Mouse (Mus musculus): ENCODE measurements around the gene Wiz. TPM values are rescaled to one million over a fixed set of nuclear protein-coding genes. Genes with fewer than 3 reads are reported as not detected.
A peak's percentile ranks its signal among the peaks of the same experiment; 100 is the strongest.

The Wiz gene
- 24.6 and 24.7 TPM in 2 replicates for polyA plus RNA-seq (2015; fragmentation: Nextera tagmentation; extraction: Ambion mirVana)

DNA sequence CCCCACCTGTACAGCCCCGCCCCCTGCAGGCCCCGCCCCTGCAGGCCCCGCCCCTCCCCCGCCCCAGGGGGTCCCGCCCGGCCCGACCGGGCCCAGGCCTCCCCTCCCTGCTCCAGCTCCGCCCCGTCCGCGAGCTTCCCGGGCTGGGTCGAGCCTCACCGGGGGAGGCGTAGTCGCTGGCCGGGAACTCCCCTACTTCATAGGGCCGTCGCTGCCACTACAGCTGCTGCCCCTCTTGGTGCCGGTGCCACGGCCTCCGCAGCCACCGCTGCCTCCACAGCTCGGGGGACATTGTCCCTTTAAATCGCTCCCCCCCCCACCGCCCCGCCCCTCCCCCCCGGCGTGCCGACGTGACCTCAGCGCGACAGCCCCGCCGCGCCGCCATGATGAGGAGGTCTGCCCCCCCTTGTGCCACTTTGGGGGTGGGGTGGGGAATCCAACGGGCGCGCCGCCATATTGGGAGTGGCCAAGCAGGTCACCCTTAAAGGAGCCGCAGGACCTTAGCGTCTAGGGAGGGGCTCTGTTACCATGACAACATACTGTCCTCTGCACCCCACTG, at the start of gene Wiz:
Gene Wiz, minus strand, starts transcription at position 339 of the 559 bp plus-strand sequence.
- peak within 1 kb of the TSS; percentile 79 for H3K27ac ChIP-seq
- H3K4me2 ChIP-seq (replicated peaks): peak within 1 kb of the TSS; percentile 96
- peaks cover 32% of the 10 kb centered on the region for H3K27me3 ChIP-seq (replicated peaks)
- H3K4me3 ChIP-seq (replicated peaks): peak within 1 kb of the TSS; percentile 73
- ATAC-seq: peak; percentile 92
- 0% methylated on average over 25 of the region's 44 CpGs for WGBS
- no peaks in the 10 kb centered on the region for H3K9me3 ChIP-seq
- H3K36me3 ChIP-seq: no peaks in the 10 kb centered on the region
- peaks cover 9% of the 10 kb centered on the region; the same call in 1 of the 2 replicates for H3K4me1 ChIP-seq (replicated peaks)
- peak within 1 kb of the TSS; percentile 81 for H3K9ac ChIP-seq

DNA sequence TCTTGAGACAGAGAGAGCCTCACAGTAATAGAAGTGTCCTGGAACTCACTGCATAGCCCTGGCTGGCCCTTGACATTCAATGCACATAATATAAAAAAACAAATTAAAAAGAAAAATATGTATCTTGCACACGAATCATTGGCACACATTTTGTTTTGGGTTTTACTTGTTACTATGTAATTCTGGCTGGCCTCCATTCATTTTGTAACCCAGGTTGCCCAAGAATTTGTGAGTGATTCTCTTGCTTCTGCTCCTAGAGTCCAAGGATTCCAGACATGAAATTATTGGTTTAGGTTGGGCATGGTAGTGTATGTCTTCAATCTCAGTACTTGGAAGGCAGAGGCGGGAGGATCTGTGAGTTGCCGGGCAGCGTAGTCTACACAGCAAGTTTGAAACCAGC, 47.9 kb upstream of the Wiz start:
- Histone ChIP-seq H3K4me1 (replicated peaks) (no peaks in the 10 kb centered on the region), H3K9me3 (no peaks in the 10 kb centered on the region), H3K9ac (no peak overlapping the region), H3K27me3 (replicated peaks) (no peaks in the 10 kb centered on the region), H3K36me3 (no peaks in the 10 kb centered on the region), H3K4me3 (replicated peaks) (no peak overlapping the region), H3K27ac (no peak overlapping the region), H3K4me2 (replicated peaks) (no peak overlapping the region)
- WGBS: 89% methylated on average over 4 of the region's 4 CpGs
- ATAC-seq: no peak

DNA sequence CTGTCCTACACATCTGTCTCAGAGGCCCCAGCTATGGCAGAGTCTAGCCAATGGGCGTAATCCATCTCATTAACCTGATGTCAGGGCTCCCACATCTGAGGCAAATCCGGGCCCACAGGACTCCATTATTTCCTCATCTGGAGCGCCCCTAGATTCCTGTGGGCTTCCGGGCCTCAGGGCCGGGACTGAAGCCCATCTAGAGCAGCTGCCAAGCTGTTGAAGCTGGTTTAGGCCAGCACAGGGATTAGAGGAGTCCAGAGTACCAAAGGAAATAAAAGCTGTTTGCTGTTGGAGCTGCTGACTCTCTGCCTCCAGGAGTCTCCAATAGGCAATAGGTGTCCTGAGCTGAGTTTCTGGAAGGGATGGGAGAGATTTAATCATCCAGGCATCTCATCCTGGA, 45.9 kb upstream of the Wiz start:
- no peak overlapping the region for H3K27ac ChIP-seq
- H3K36me3 ChIP-seq: no peaks in the 10 kb centered on the region
- no peaks in the 10 kb centered on the region for H3K9me3 ChIP-seq
- no peak overlapping the region for H3K4me2 ChIP-seq (replicated peaks)
- H3K4me1 ChIP-seq (replicated peaks): no peaks in the 10 kb centered on the region
- no peaks in the 10 kb centered on the region for H3K27me3 ChIP-seq (replicated peaks)
- no peak for ATAC-seq
- H3K9ac ChIP-seq: no peak overlapping the region
- H3K4me3 ChIP-seq (replicated peaks): no peak overlapping the region
- 77% methylated on average over 5 of the region's 5 CpGs for WGBS

DNA sequence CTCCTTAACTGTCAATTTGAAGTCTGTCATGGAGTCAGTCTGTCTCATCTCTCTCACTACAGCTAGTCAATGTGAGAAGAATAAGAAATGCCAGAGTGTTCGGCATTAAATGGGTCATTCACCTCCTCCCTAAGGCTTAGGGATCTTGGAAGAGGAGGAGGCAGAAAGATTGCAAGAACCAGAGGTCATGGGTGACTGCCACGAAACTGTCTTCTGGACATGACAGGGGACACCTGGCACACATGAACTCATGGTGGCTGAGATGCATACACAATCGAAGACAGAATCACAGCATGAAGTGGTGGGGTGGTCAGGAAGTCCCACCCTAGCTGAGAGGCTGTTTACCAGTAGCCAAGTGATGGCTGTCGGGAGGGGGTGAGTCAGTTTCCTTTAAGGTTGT, 45.1 kb upstream of the Wiz start:
- Histone ChIP-seq H3K27ac (no peak overlapping the region), H3K27me3 (replicated peaks) (no peaks in the 10 kb centered on the region), H3K9me3 (no peaks in the 10 kb centered on the region), H3K36me3 (no peaks in the 10 kb centered on the region), H3K4me3 (replicated peaks) (no peak overlapping the region), H3K4me1 (replicated peaks) (no peaks in the 10 kb centered on the region), H3K9ac (no peak overlapping the region), H3K4me2 (replicated peaks) (no peak overlapping the region)
- no peak for ATAC-seq
- 61% methylated on average over 4 of the region's 4 CpGs for WGBS

GRCm38 (mm10) chr17:32431972-32432371, 42.7 kb upstream of the Wiz start:
- Histone ChIP-seq H3K4me2 (replicated peaks) (no peak overlapping the region), H3K4me1 (replicated peaks) (no peaks in the 10 kb centered on the region), H3K36me3 (no peaks in the 10 kb centered on the region), H3K27ac (no peak overlapping the region), H3K4me3 (replicated peaks) (no peak overlapping the region), H3K9ac (no peak overlapping the region), H3K9me3 (no peaks in the 10 kb centered on the region), H3K27me3 (replicated peaks) (no peaks in the 10 kb centered on the region)
- ATAC-seq: no peak
- 62% methylated on average over 3 of the region's 3 CpGs for WGBS

DNA sequence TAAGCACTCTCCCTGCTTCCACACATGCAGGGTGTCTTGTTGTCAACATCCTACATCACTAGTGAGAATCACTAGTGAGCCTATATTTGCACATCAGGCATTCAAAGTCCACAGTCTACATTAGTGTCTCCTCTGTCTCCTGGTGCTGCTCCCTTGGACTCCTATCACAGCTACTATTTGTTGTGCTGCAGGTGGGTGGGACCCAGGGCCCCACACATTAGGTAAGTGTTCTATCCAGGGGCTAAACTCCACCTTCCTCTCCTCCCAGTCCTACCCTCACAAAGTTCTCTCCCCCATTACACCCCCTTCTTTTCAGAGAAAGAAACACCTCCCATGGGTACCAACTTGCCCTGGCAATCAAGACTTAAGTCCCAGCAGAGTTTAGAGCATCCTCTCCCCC, 37.4 kb upstream of the Wiz start:
- no peak overlapping the region for H3K4me3 ChIP-seq (replicated peaks)
- H3K27me3 ChIP-seq (replicated peaks): no peaks in the 10 kb centered on the region
- no peaks in the 10 kb centered on the region for H3K4me1 ChIP-seq (replicated peaks)
- H3K9ac ChIP-seq: no peak overlapping the region
- no peak overlapping the region for H3K27ac ChIP-seq
- no peak for ATAC-seq
- H3K36me3 ChIP-seq: no peaks in the 10 kb centered on the region
- no peak overlapping the region for H3K4me2 ChIP-seq (replicated peaks)
- H3K9me3 ChIP-seq: no peaks in the 10 kb centered on the region

DNA sequence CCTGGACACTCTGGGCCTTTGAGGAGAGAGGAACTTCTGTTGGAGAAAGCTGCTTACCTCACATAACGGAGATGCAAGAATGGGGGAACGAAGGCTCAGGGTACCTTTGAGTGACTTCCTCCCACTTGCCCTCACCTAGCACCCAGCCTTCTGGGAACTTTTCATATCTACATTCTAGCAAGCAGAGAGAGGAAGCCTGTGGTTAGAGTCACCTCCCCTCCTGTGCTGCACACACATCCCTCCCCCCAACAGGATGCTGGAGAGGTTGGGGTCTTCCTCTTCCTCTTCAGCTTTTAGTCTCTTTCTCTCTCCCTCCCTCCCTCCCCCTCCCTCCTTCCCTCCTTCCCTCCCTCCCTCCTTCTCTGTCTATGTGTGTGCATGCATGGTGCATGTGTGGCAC, 34.8 kb upstream of the Wiz start, which contains the start of gene Pglyrp2:
Gene Pglyrp2, minus strand, starts transcription at position 134 of the 400 bp plus-strand sequence.
- no peaks in the 10 kb centered on the region for H3K4me1 ChIP-seq (replicated peaks)
- H3K36me3 ChIP-seq: no peaks in the 10 kb centered on the region
- 80% methylated on average over 2 of the region's 2 CpGs for WGBS
- H3K9me3 ChIP-seq: no peaks in the 10 kb centered on the region
- H3K4me3 ChIP-seq (replicated peaks): no peak within 1 kb of the TSS
- no peak within 1 kb of the TSS for H3K9ac ChIP-seq
- H3K27ac ChIP-seq: no peak within 1 kb of the TSS
- ATAC-seq: no peak
- H3K4me2 ChIP-seq (replicated peaks): no peak within 1 kb of the TSS
- H3K27me3 ChIP-seq (replicated peaks): no peaks in the 10 kb centered on the region

DNA sequence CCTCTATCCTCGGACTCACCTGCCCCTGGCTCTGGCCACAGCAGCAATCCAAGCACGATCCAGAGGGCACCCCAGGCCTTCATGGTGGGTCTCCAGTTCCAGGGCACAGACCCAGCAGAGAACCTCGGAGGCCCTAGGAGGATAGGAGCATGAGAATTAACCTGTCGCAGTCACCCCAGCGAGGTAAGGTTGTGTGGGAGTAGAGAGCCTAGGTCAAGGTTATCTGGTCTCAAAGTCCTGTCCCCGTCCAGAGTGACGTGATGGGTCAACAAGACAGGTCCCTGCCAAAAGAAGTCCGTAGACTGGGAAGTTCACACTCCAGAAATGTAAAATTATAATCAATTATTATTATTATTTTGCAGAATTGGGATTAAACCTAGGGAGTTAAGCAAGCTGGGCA, 31.5 kb upstream of the Wiz start:
- no peak overlapping the region for H3K27ac ChIP-seq
- H3K9ac ChIP-seq: no peak overlapping the region
- no peak overlapping the region for H3K4me2 ChIP-seq (replicated peaks)
- 80% methylated on average over 8 of the region's 8 CpGs for WGBS
- no peaks in the 10 kb centered on the region for H3K36me3 ChIP-seq
- no peak for ATAC-seq
- H3K9me3 ChIP-seq: no peaks in the 10 kb centered on the region
- no peak overlapping the region for H3K4me3 ChIP-seq (replicated peaks)
- peaks cover 8% of the 10 kb centered on the region for H3K27me3 ChIP-seq (replicated peaks)
- H3K4me1 ChIP-seq (replicated peaks): no peaks in the 10 kb centered on the region

DNA sequence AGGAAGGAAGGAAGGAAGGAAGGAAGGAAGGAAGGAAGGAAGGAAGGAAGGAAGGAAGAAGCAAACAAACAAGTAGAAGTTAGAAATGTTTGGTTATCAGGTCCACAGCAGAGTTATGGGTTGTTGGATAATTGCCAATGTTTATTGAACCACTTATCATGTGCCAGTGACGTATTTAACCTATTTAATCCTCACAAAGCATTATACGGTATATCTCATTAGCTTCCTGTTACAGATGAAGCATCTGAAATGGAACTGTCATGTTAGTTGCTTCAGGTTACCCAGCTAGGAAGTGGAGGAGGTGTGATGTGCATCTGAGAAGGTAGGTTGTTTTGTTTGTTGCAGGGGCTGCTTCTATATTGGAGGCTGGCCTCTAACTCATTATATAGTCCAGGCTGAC, 30.8 kb upstream of the Wiz start:
- peaks cover 15% of the 10 kb centered on the region for H3K27me3 ChIP-seq (replicated peaks)
- no peak overlapping the region for H3K27ac ChIP-seq
- no peak overlapping the region for H3K4me3 ChIP-seq (replicated peaks)
- H3K4me2 ChIP-seq (replicated peaks): no peak overlapping the region
- no peaks in the 10 kb centered on the region for H3K4me1 ChIP-seq (replicated peaks)
- WGBS: 44% methylated on average over 2 of the region's 2 CpGs
- no peaks in the 10 kb centered on the region for H3K36me3 ChIP-seq
- no peak for ATAC-seq
- no peak overlapping the region for H3K9ac ChIP-seq
- no peaks in the 10 kb centered on the region for H3K9me3 ChIP-seq

GRCm38 (mm10) chr17:32416771-32417170, 27.5 kb upstream of the Wiz start:
- ATAC-seq: no peak

GRCm38 (mm10) chr17:32415417-32416020, 26.3 kb upstream of the Wiz start:
- peaks cover 15% of the 10 kb centered on the region for H3K27me3 ChIP-seq (replicated peaks)
- 29% methylated on average over 24 of the region's 24 CpGs for WGBS
- no peak overlapping the region for H3K4me2 ChIP-seq (replicated peaks)
- no peaks in the 10 kb centered on the region for H3K36me3 ChIP-seq
- no peaks in the 10 kb centered on the region for H3K9me3 ChIP-seq
- no peak overlapping the region for H3K4me3 ChIP-seq (replicated peaks)
- H3K4me1 ChIP-seq (replicated peaks): no peaks in the 10 kb centered on the region
- no peak overlapping the region for H3K27ac ChIP-seq
- ATAC-seq: no peak
- no peak overlapping the region for H3K9ac ChIP-seq

More at GRCm38 (mm10) chr17:32416771-32417170, 27.5 kb upstream of the Wiz start:
- Histone ChIP-seq H3K4me1 (replicated peaks) (no peaks in the 10 kb centered on the region), H3K27ac (no peak overlapping the region), H3K27me3 (replicated peaks) (peaks cover 15% of the 10 kb centered on the region), H3K9me3 (no peaks in the 10 kb centered on the region), H3K4me2 (replicated peaks) (no peak overlapping the region), H3K9ac (no peak overlapping the region), H3K36me3 (no peaks in the 10 kb centered on the region), H3K4me3 (replicated peaks) (no peak overlapping the region)
- 92% methylated on average over 14 of the region's 14 CpGs for WGBS

DNA sequence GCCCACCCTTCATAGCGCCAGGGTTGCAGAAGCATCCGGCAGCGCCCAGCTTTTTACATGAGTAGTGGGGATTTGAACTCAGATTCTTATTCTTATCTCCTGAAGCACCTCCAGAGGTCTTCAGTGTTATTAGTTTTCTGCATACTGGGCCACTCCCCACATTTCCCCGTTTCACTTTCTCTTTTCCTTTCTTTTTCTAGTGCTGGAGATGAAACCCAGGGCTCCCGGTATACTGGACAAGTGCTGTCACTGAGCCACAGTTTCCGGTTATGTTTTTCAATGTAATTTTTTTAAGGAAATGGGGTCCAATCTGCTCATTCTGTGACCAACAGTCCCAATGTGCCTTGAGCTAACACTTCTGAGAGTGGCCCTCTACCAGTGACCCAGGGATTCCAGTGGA, 22.7 kb upstream of the Wiz start:
- Histone ChIP-seq H3K9me3 (no peaks in the 10 kb centered on the region), H3K36me3 (no peaks in the 10 kb centered on the region), H3K4me2 (replicated peaks) (no peak overlapping the region), H3K4me1 (replicated peaks) (no peaks in the 10 kb centered on the region), H3K27me3 (replicated peaks) (peaks cover 15% of the 10 kb centered on the region), H3K9ac (no peak overlapping the region), H3K4me3 (replicated peaks) (no peak overlapping the region), H3K27ac (no peak overlapping the region)
- no peak for ATAC-seq
- 87% methylated on average over 6 of the region's 6 CpGs for WGBS

GRCm38 (mm10) chr17:32403417-32403816, 14.2 kb upstream of the Wiz start, which contains the start of gene Rasal3:
Gene Rasal3 (minus strand): TSS chr17:32403583.
- Histone ChIP-seq H3K9ac (no peak within 1 kb of the TSS), H3K4me1 (replicated peaks) (no peaks in the 10 kb centered on the region), H3K9me3 (no peaks in the 10 kb centered on the region), H3K27ac (no peak within 1 kb of the TSS), H3K27me3 (replicated peaks) (peaks cover 4% of the 10 kb centered on the region; the same call in 1 of the 2 replicates), H3K4me2 (replicated peaks) (no peak within 1 kb of the TSS), H3K36me3 (no peaks in the 10 kb centered on the region), H3K4me3 (replicated peaks) (peak within 1 kb of the TSS; percentile 3; the same call in 1 of the 2 replicates)
- ATAC-seq: no peak
- 70% methylated on average over 8 of the region's 8 CpGs for WGBS

Measured in intestine, embryonic 15.5 days (tissue).